Mouse (Mus musculus) hindbrain, postnatal 0 days (tissue): ENCODE data around the gene Elk4. TPM values are rescaled to one million over a fixed set of nuclear protein-coding genes. Genes with fewer than 3 reads are reported as not detected.

Experiments
- ATAC-seq: fragments of 200-750 bp; cut with Nextera tagmentation; 2 replicates; pipeline ENCODE4 v1.8.0; 2017; ENCODE audit warnings: mild to moderate bottlenecking, moderate TSS enrichment, moderate library complexity
- DNase-seq: peaks from one replicate; pipeline ENCODE4 v3.0.0-alpha.2; 2015; ENCODE audit warnings: low spot score
- H3K27ac ChIP-seq: fragments of 300-500 bp; sonication (generic); 2 replicates; pipeline ENCODE4 v1.5.1; 2014; ENCODE audit warnings: mild to moderate bottlenecking
- H3K27me3 ChIP-seq: fragments of 300-500 bp; sonication (generic); 2 replicates; pipeline ENCODE4 v1.6.1; 2014; ENCODE audit warnings: low read length, mixed read lengths; ENCODE audit not compliant: insufficient read depth
- H3K36me3 ChIP-seq: fragments of 300-500 bp; sonication (generic); 2 replicates; pipeline ENCODE4 v1.6.1; 2014; ENCODE audit warnings: low read length, mixed read lengths; ENCODE audit not compliant: insufficient read depth
- H3K4me1 ChIP-seq: fragments of 300-500 bp; sonication (generic); 2 replicates; pipeline ENCODE4 v1.6.1; 2014; ENCODE audit warnings: antibody characterized with exemption, low read length, mixed read lengths; ENCODE audit not compliant: insufficient read depth
- H3K4me2 ChIP-seq: fragments of 300-500 bp; sonication (generic); 2 replicates; pipeline ENCODE4 v1.6.1; 2014; ENCODE audit warnings: low read depth, mild to moderate bottlenecking, low read length, moderate library complexity, mixed read lengths
- H3K4me3 ChIP-seq: fragments of 300-500 bp; sonication (generic); 2 replicates; pipeline ENCODE4 v1.5.1; 2014; ENCODE audit warnings: low read length
- H3K9ac ChIP-seq: fragments of 300-500 bp; sonication (generic); replicated peaks from 2 replicates; pipeline ENCODE4 v1.6.1; 2014; ENCODE audit warnings: mild to moderate bottlenecking, low read length, moderate library complexity, mixed read lengths
- H3K9me3 ChIP-seq: fragments of 300-500 bp; sonication (generic); 2 replicates; pipeline ENCODE4 v1.6.1; 2016; ENCODE audit warnings: low read length, mixed read lengths
- CTCF ChIP-seq: IDR thresholded peaks from 2 replicates; pipeline ENCODE4 v1.5.1; 2016; ENCODE audit warnings: antibody characterized with exemption, control low read depth, low read depth
- WGBS: fragments of 180-500 bp; shearing (Covaris S2); extraction: QIAGEN DNeasy Blood & Tissue Kit; methylation state at CpG from one replicate; pipeline ENCODE4 v1.1.7; 2014; 5-methylcytosine and 5-hydroxymethylcytosine counted together
- polyA plus RNA-seq: library from polyadenylated mRNA; unstranded; fragments of >200 nt; fragmentation: Nextera tagmentation; extraction: Ambion mirVana; gene quantifications from 2 replicates; pipeline ENCODE4 v1.2.1, GENCODE M21; 2015
- total RNA-seq: library from RNA; depleted of rRNA; stranded (reverse); fragments of >200 nt; gene quantifications from 2 replicates; pipeline ENCODE4 v1.2.3, GENCODE M21; 2014

Gene Elk4
- total and polyA plus RNA-seq, 2 experiments from 2014 or later: 8.2 to 22.4 TPM

GRCm38 (mm10) chr1:132046143-132046735, 38.8 kb downstream of the Elk4 start:
- no peaks in the 10 kb centered on the region for H3K36me3 ChIP-seq
- H3K27me3 ChIP-seq: no peaks in the 10 kb centered on the region
- no peaks in the 10 kb centered on the region for H3K9me3 ChIP-seq
- peak; percentile 66 for ATAC-seq
- H3K4me1 ChIP-seq: no peaks in the 10 kb centered on the region
- H3K27ac ChIP-seq: no peak overlapping the region
- no peak overlapping the region for H3K4me2 ChIP-seq
- TF ChIP-seq CTCF: peak; percentile 90
- 28% methylated on average over 15 of the region's 15 CpGs for WGBS
- H3K4me3 ChIP-seq: no peak overlapping the region
- H3K9ac ChIP-seq: no peak overlapping the region
- peak; percentile 73 for DNase-seq

GRCm38 (mm10) chr1:132051746-132052145, 44.3 kb downstream of the Elk4 start:
- TF ChIP-seq CTCF: no peak
- no peak overlapping the region for H3K4me3 ChIP-seq
- H3K27me3 ChIP-seq: no peaks in the 10 kb centered on the region
- no peaks in the 10 kb centered on the region for H3K4me1 ChIP-seq
- DNase-seq (no peak), ATAC-seq (no peak)
- no peaks in the 10 kb centered on the region for H3K36me3 ChIP-seq
- H3K27ac ChIP-seq: no peak overlapping the region
- 70% methylated on average over 3 of the region's 3 CpGs for WGBS
- no peaks in the 10 kb centered on the region for H3K9me3 ChIP-seq
- no peak overlapping the region for H3K4me2 ChIP-seq
- no peak overlapping the region for H3K9ac ChIP-seq

DNA sequence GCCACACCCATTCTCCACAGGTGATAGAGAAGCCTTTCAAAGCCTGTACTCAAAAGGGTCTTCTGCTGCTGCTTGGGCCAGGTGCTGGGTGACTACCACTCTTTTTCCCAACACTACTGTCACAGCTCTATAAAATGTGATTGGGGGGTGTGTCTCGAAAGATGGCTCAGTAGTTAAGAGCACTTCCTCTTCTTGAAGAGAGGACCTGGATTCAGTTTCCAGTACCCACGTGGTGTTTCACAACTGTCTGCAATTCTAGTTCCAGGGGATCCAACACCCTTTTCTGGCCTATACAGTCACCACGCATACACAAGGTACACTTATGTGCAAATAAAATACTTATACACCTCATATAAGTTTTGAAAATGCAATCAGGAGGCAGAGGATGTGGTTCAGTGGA, 47.0 kb downstream of the Elk4 start:
- ATAC-seq: no peak
- Histone ChIP-seq H3K27me3 (no peaks in the 10 kb centered on the region), H3K4me3 (no peak overlapping the region), H3K27ac (no peak overlapping the region), H3K4me1 (no peaks in the 10 kb centered on the region), H3K9me3 (no peaks in the 10 kb centered on the region), H3K9ac (no peak overlapping the region), H3K36me3 (no peaks in the 10 kb centered on the region), H3K4me2 (no peak overlapping the region)
- no peak for TF ChIP-seq CTCF
- no peak for DNase-seq
- 95% methylated on average over 3 of the region's 3 CpGs for WGBS

GRCm38 (mm10) chr1:132055054-132055664, 47.8 kb downstream of the Elk4 start:
- WGBS: 81% methylated on average over 7 of the region's 7 CpGs
- Histone ChIP-seq H3K36me3 (no peaks in the 10 kb centered on the region), H3K27ac (no peak overlapping the region), H3K9ac (no peak overlapping the region), H3K9me3 (no peaks in the 10 kb centered on the region), H3K27me3 (no peaks in the 10 kb centered on the region), H3K4me3 (no peak overlapping the region), H3K4me2 (no peak overlapping the region), H3K4me1 (no peaks in the 10 kb centered on the region)
- DNase-seq (no peak), ATAC-seq (no peak)
- no peak for TF ChIP-seq CTCF

GRCm38 (mm10) chr1:132058558-132058957, 51.2 kb downstream of the Elk4 start:
- H3K4me1 ChIP-seq: no peaks in the 10 kb centered on the region
- no peak for DNase-seq
- TF ChIP-seq CTCF: no peak

GRCm38 (mm10) chr1:132060036-132060769, 52.8 kb downstream of the Elk4 start:
- no peaks in the 10 kb centered on the region for H3K27me3 ChIP-seq
- no peak for DNase-seq
- 72% methylated on average over 7 of the region's 7 CpGs for WGBS
- no peaks in the 10 kb centered on the region for H3K4me1 ChIP-seq
- ATAC-seq: no peak
- H3K9me3 ChIP-seq: no peaks in the 10 kb centered on the region
- TF ChIP-seq CTCF: no peak
- no peak overlapping the region for H3K4me2 ChIP-seq
- no peak overlapping the region for H3K27ac ChIP-seq
- no peaks in the 10 kb centered on the region for H3K36me3 ChIP-seq
- no peak overlapping the region for H3K4me3 ChIP-seq
- H3K9ac ChIP-seq: no peak overlapping the region

More at GRCm38 (mm10) chr1:132058558-132058957, 51.2 kb downstream of the Elk4 start:
- no peak overlapping the region for H3K4me3 ChIP-seq
- no peak overlapping the region for H3K4me2 ChIP-seq
- no peaks in the 10 kb centered on the region for H3K36me3 ChIP-seq
- no peak overlapping the region for H3K9ac ChIP-seq
- H3K9me3 ChIP-seq: no peaks in the 10 kb centered on the region
- H3K27me3 ChIP-seq: no peaks in the 10 kb centered on the region
- no peak overlapping the region for H3K27ac ChIP-seq
- WGBS: 89% methylated on average over 5 of the region's 5 CpGs
- no peak for ATAC-seq
